Comparison of ENCODE assay signal across 7 mouse cellular contexts in genomic region chr15:11801863-11802722, GRCm38 (mm10).
DNase-seq lines count a peak whose midpoint lies in the region; ATAC-seq lines count a peak whose summit lies in the region.

No protein-coding gene starts in this region.

- H3K27me3 ChIP-seq in forebrain, embryonic 14.5 days (replicated peaks; ENCODE audit: control insufficient read depth, insufficient read depth, low read length), result no peaks in the 10 kb centered on the region
- H3K27me3 ChIP-seq in hindbrain, embryonic 13.5 days, result no peaks in the 10 kb centered on the region

- no peak overlapping the region for H3K27ac ChIP-seq in forebrain, embryonic 14.5 days (ENCODE audit: low read depth, low read length)
- H3K27ac ChIP-seq in hindbrain, embryonic 13.5 days, result no peak overlapping the region

- H3K4me1 ChIP-seq in forebrain, embryonic 14.5 days (ENCODE audit: control insufficient read depth, insufficient read depth, low read length), result peaks cover 7% of the 10 kb centered on the region
- peaks cover 9% of the 10 kb centered on the region for H3K4me1 ChIP-seq in hindbrain, embryonic 13.5 days (replicated peaks)

- no peak overlapping the region for H3K4me3 ChIP-seq in forebrain, embryonic 14.5 days (ENCODE audit: low read depth, low read length)
- no peak overlapping the region for H3K4me3 ChIP-seq in hindbrain, embryonic 13.5 days

- H3K9me3 ChIP-seq in forebrain, embryonic 14.5 days (replicated peaks; ENCODE audit: control insufficient read depth, low read length), result no peaks in the 10 kb centered on the region
- no peaks in the 10 kb centered on the region for H3K9me3 ChIP-seq in hindbrain, embryonic 13.5 days

- WGBS in forebrain, embryonic 14.5 days, result 39% methylated on average over 13 of the region's 13 CpGs
- 57% methylated on average over 13 of the region's 13 CpGs for WGBS in hindbrain, embryonic 13.5 days

- no peak overlapping the region for H3K9ac ChIP-seq in forebrain, embryonic 14.5 days (ENCODE audit: low read length)
- no peak overlapping the region for H3K9ac ChIP-seq in hindbrain, embryonic 13.5 days

- DNase-seq in ovary, postnatal 36 days (ENCODE audit: low spot score), result peak; percentile 39
- DNase-seq in ovary, postnatal 10 days (ENCODE audit: low spot score), result no peak
- DNase-seq in forebrain, embryonic 14.5 days (ENCODE audit: low spot score), result peak; percentile 72
- peak; percentile 29 to 38 for DNase-seq in left cerebral cortex, postnatal 14 days (ENCODE audit: low spot score in 2 of 2)
- DNase-seq in right cerebral cortex, adult 2 months (ENCODE audit: low spot score in 2 of 2), result peak; percentile 10 to 19
- DNase-seq in thymus, postnatal 14 days, result no peak

- H3K36me3 ChIP-seq in forebrain, embryonic 14.5 days (ENCODE audit: control insufficient read depth, insufficient read depth, low read length), result no peaks in the 10 kb centered on the region
- no peaks in the 10 kb centered on the region for H3K36me3 ChIP-seq in hindbrain, embryonic 13.5 days

- peak overlapping the region; percentile 25 for H3K4me2 ChIP-seq in forebrain, embryonic 14.5 days (ENCODE audit: low read length)
- H3K4me2 ChIP-seq in hindbrain, embryonic 13.5 days, result no peak overlapping the region

- ATAC-seq in forebrain, embryonic 14.5 days, result peak; percentile 84
- 0 out of 2 replicates have a peak, but pooled peaks have one; percentile 39 for ATAC-seq in hindbrain, embryonic 13.5 days (ENCODE audit: low FRiP score)

- intact Hi-C loops in left cerebral cortex, postnatal 14 days (cut with DNase I), result no loop called here

Comparison
In these comparisons a context has a peak if more than half of its experiments do, and no peak if none do; other contexts are left out.
1. DNase-seq: peak in ovary, postnatal 36 days (single experiment), forebrain, embryonic 14.5 days (single experiment), left cerebral cortex, postnatal 14 days (2 of 2) and right cerebral cortex, adult 2 months (2 of 2); none in ovary, postnatal 10 days (single experiment) and thymus, postnatal 14 days (single experiment).